Mouse (Mus musculus) embryonic facial prominence, embryonic 13.5 days (tissue): Measurements from ENCODE around the gene Gja4. TPM values are rescaled to one million over a fixed set of nuclear protein-coding genes. Genes with fewer than 3 reads are reported as not detected.
A peak's percentile ranks its signal among the peaks of the same experiment; 100 is the strongest.

Experiments
- ATAC-seq: fragments of 200-750 bp; cut with Nextera tagmentation; 2 replicates; pipeline ENCODE4 v1.8.0; 2017; ENCODE audit warnings: low read depth; ENCODE audit not compliant: insufficient number of reproducible peaks, insufficient read depth, low FRiP score, low TSS enrichment
- H3K27ac ChIP-seq: fragments of 300-500 bp; sonication (generic); 2 replicates; pipeline ENCODE4 v1.5.1; 2015; ENCODE audit warnings: moderate library complexity, mild to moderate bottlenecking, inconsistent platforms
- H3K27me3 ChIP-seq: fragments of 300-500 bp; sonication (generic); 2 replicates; pipeline ENCODE4 v1.6.1; 2015; ENCODE audit warnings: mild to moderate bottlenecking, inconsistent platforms
- H3K36me3 ChIP-seq: fragments of 300-500 bp; sonication (generic); 2 replicates; pipeline ENCODE4 v1.6.1; 2015; ENCODE audit warnings: mild to moderate bottlenecking, inconsistent platforms
- H3K4me1 ChIP-seq: fragments of 300-500 bp; sonication (generic); 2 replicates; pipeline ENCODE4 v1.6.1; 2015; ENCODE audit warnings: inconsistent platforms
- H3K4me2 ChIP-seq: fragments of 300-500 bp; sonication (generic); 2 replicates; pipeline ENCODE4 v1.6.1; 2015; ENCODE audit warnings: moderate library complexity, mild to moderate bottlenecking, inconsistent platforms
- H3K4me3 ChIP-seq: fragments of 300-500 bp; sonication (generic); 2 replicates; pipeline ENCODE4 v1.5.1; 2015; ENCODE audit warnings: mild to moderate bottlenecking, inconsistent platforms
- H3K9ac ChIP-seq: fragments of 300-500 bp; sonication (generic); 2 replicates; pipeline ENCODE4 v1.6.1; 2015; ENCODE audit warnings: mild to moderate bottlenecking, inconsistent platforms
- H3K9me3 ChIP-seq: fragments of 300-500 bp; sonication (generic); 2 replicates; pipeline ENCODE4 v1.6.1; 2016; ENCODE audit warnings: inconsistent platforms
- WGBS: fragments of 180-500 bp; shearing (Covaris S2); methylation state at CpG from one replicate; pipeline ENCODE4 v1.1.7; 2015; ENCODE audit warnings: mixed read lengths; 5-methylcytosine and 5-hydroxymethylcytosine counted together
- polyA plus RNA-seq: library from polyadenylated mRNA; unstranded; fragments of >200 nt; fragmentation: Nextera tagmentation; extraction: Ambion mirVana; gene quantifications from 2 replicates; pipeline ENCODE4 v1.2.1, GENCODE M21; 2015

The Gja4 gene
- polyA plus RNA-seq, 1 experiment from 2014 or later: 11.1 TPM

GRCm38 (mm10) chr4:127334870-127335504, 21.1 kb upstream of the Gja4 start:
- no peak overlapping the region for H3K4me3 ChIP-seq
- H3K36me3 ChIP-seq: no peaks in the 10 kb centered on the region
- 29% methylated on average over 5 of the region's 5 CpGs for WGBS
- no peak overlapping the region for H3K27ac ChIP-seq
- no peak for ATAC-seq
- peaks cover 40% of the 10 kb centered on the region for H3K27me3 ChIP-seq
- H3K4me2 ChIP-seq: no peak overlapping the region
- no peaks in the 10 kb centered on the region for H3K9me3 ChIP-seq
- peaks cover 15% of the 10 kb centered on the region for H3K4me1 ChIP-seq
- no peak overlapping the region for H3K9ac ChIP-seq

GRCm38 (mm10) chr4:127331171-127331570, 17.3 kb upstream of the Gja4 start:
- Histone ChIP-seq H3K4me2 (peak overlapping the region; percentile 56), H3K4me3 (no peak overlapping the region), H3K27me3 (peaks cover 72% of the 10 kb centered on the region), H3K4me1 (peaks cover 22% of the 10 kb centered on the region), H3K27ac (no peak overlapping the region), H3K9me3 (no peaks in the 10 kb centered on the region), H3K36me3 (no peaks in the 10 kb centered on the region), H3K9ac (no peak overlapping the region; the same call in 1 of the 2 replicates)
- no peak for ATAC-seq
- WGBS: 15% methylated on average over 13 of the region's 13 CpGs

GRCm38 (mm10) chr4:127330181-127331100, 16.6 kb upstream of the Gja4 start, which contains the start of gene Gjb3:
Gene Gjb3, minus strand, starts transcription at chr4:127330844.
- Histone ChIP-seq H3K9me3 (no peaks in the 10 kb centered on the region), H3K4me1 (peaks cover 22% of the 10 kb centered on the region), H3K4me3 (peak within 1 kb of the TSS; percentile 32), H3K9ac (peak within 1 kb of the TSS; percentile 61), H3K36me3 (no peaks in the 10 kb centered on the region), H3K4me2 (peak within 1 kb of the TSS; percentile 56), H3K27me3 (peaks cover 80% of the 10 kb centered on the region), H3K27ac (peak within 1 kb of the TSS; percentile 64)
- 1% methylated on average over 49 of the region's 49 CpGs for WGBS
- no peak for ATAC-seq

- no peaks in the 10 kb centered on the region for H3K36me3 ChIP-seq
- peak overlapping the region; percentile 56 for H3K4me2 ChIP-seq
- ATAC-seq: no peak
- H3K27ac ChIP-seq: peak overlapping the region; percentile 64
- 0% methylated on average over 13 of the region's 13 CpGs for WGBS
- peaks cover 22% of the 10 kb centered on the region for H3K4me1 ChIP-seq
- peaks cover 84% of the 10 kb centered on the region for H3K27me3 ChIP-seq
- no peaks in the 10 kb centered on the region for H3K9me3 ChIP-seq
- H3K4me3 ChIP-seq: peak overlapping the region; percentile 32
- H3K9ac ChIP-seq: peak overlapping the region; percentile 61; the same call in 1 of the 2 replicates
Measured at GRCm38 (mm10) chr4:127329751-127330150, 15.9 kb upstream of the Gja4 start.

GRCm38 (mm10) chr4:127329046-127329445, 15.2 kb upstream of the Gja4 start:
- H3K27me3 ChIP-seq: peaks cover 79% of the 10 kb centered on the region
- no peak overlapping the region for H3K9ac ChIP-seq
- no peak overlapping the region; the same call in 1 of the 2 replicates for H3K27ac ChIP-seq
- no peaks in the 10 kb centered on the region for H3K9me3 ChIP-seq
- H3K4me1 ChIP-seq: peaks cover 22% of the 10 kb centered on the region
- ATAC-seq: no peak
- no peak overlapping the region for H3K4me3 ChIP-seq
- peak overlapping the region; percentile 56; the same call in 1 of the 2 replicates for H3K4me2 ChIP-seq
- WGBS: 3% methylated on average over 3 of the region's 3 CpGs
- no peaks in the 10 kb centered on the region for H3K36me3 ChIP-seq

- Histone ChIP-seq H3K4me3 (no peak overlapping the region), H3K27me3 (peaks cover 76% of the 10 kb centered on the region), H3K27ac (no peak overlapping the region), H3K9me3 (no peaks in the 10 kb centered on the region), H3K4me1 (peaks cover 22% of the 10 kb centered on the region), H3K9ac (no peak overlapping the region), H3K4me2 (no peak overlapping the region), H3K36me3 (no peaks in the 10 kb centered on the region)
- ATAC-seq: no peak
- WGBS: 58% methylated on average over 7 of the region's 7 CpGs
Measured at GRCm38 (mm10) chr4:127328378-127328777, 14.5 kb upstream of the Gja4 start.

- H3K36me3 ChIP-seq: no peaks in the 10 kb centered on the region
- H3K9ac ChIP-seq: no peak overlapping the region
- 52% methylated on average over 6 of the region's 6 CpGs for WGBS
- H3K27me3 ChIP-seq: peaks cover 72% of the 10 kb centered on the region
- H3K4me3 ChIP-seq: no peak overlapping the region
- no peak overlapping the region for H3K4me2 ChIP-seq
- ATAC-seq: no peak
- no peaks in the 10 kb centered on the region for H3K9me3 ChIP-seq
- peaks cover 22% of the 10 kb centered on the region for H3K4me1 ChIP-seq
- no peak overlapping the region for H3K27ac ChIP-seq
Measured at GRCm38 (mm10) chr4:127327749-127328148, 13.9 kb upstream of the Gja4 start.

- Histone ChIP-seq H3K27ac (no peak overlapping the region), H3K27me3 (peaks cover 67% of the 10 kb centered on the region), H3K9me3 (no peaks in the 10 kb centered on the region), H3K4me1 (peaks cover 22% of the 10 kb centered on the region), H3K36me3 (no peaks in the 10 kb centered on the region), H3K9ac (no peak overlapping the region), H3K4me3 (no peak overlapping the region), H3K4me2 (no peak overlapping the region)
- 56% methylated on average over 7 of the region's 7 CpGs for WGBS
- no peak for ATAC-seq
Measured at GRCm38 (mm10) chr4:127327258-127327657, 13.4 kb upstream of the Gja4 start.

GRCm38 (mm10) chr4:127325276-127325675, 11.4 kb upstream of the Gja4 start:
- Histone ChIP-seq H3K36me3 (no peaks in the 10 kb centered on the region), H3K27me3 (peaks cover 47% of the 10 kb centered on the region), H3K9ac (no peak overlapping the region), H3K9me3 (no peaks in the 10 kb centered on the region), H3K27ac (no peak overlapping the region), H3K4me3 (no peak overlapping the region), H3K4me1 (peaks cover 10% of the 10 kb centered on the region; the same call in 1 of the 2 replicates), H3K4me2 (no peak overlapping the region)
- no peak for ATAC-seq
- WGBS: 89% methylated on average over 5 of the region's 5 CpGs

GRCm38 (mm10) chr4:127324759-127325158, 10.9 kb upstream of the Gja4 start:
- Histone ChIP-seq H3K4me2 (no peak overlapping the region), H3K27ac (no peak overlapping the region), H3K27me3 (peaks cover 42% of the 10 kb centered on the region), H3K9ac (no peak overlapping the region), H3K4me1 (0 out of 2 replicates have a peak, but pooled peaks cover 6% of the 10 kb centered on the region), H3K9me3 (no peaks in the 10 kb centered on the region), H3K4me3 (no peak overlapping the region), H3K36me3 (no peaks in the 10 kb centered on the region)
- ATAC-seq: no peak; the same call in 1 of the 2 replicates
- 7% methylated on average over 6 of the region's 6 CpGs for whole genome bisulfite sequencing

- Histone ChIP-seq H3K4me3 (no peak overlapping the region), H3K9ac (no peak overlapping the region), H3K27me3 (peaks cover 37% of the 10 kb centered on the region), H3K36me3 (no peaks in the 10 kb centered on the region), H3K4me2 (no peak overlapping the region), H3K4me1 (0 out of 2 replicates have a peak, but pooled peaks cover 3% of the 10 kb centered on the region), H3K27ac (no peak overlapping the region), H3K9me3 (no peaks in the 10 kb centered on the region)
- no peak for ATAC-seq
- 77% methylated on average over 10 of the region's 10 CpGs for WGBS
Measured at GRCm38 (mm10) chr4:127324296-127324695, 10.5 kb upstream of the Gja4 start.
